Mouse (Mus musculus) midbrain, embryonic 15.5 days (tissue): Measurements from ENCODE around the gene Gipc3. TPM values are rescaled to one million over a fixed set of nuclear protein-coding genes. Genes with fewer than 3 reads are reported as not detected.

Source experiments
- ATAC-seq: fragments of 200-750 bp; cut with Nextera tagmentation; replicated peaks from 2 replicates; pipeline ENCODE4 v1.8.0; 2017; ENCODE audit warnings: moderate TSS enrichment
- H3K27ac ChIP-seq: fragments of 300-500 bp; sonication (generic); 2 replicates; pipeline ENCODE4 v1.5.1; 2015; ENCODE audit warnings: mild to moderate bottlenecking, inconsistent platforms
- H3K27me3 ChIP-seq: fragments of 300-500 bp; sonication (generic); replicated peaks from 2 replicates; pipeline ENCODE4 v1.6.1; 2015; ENCODE audit warnings: inconsistent platforms
- H3K36me3 ChIP-seq: fragments of 300-500 bp; sonication (generic); replicated peaks from 2 replicates; pipeline ENCODE4 v1.6.1; 2015; ENCODE audit warnings: inconsistent platforms
- H3K4me1 ChIP-seq: fragments of 300-500 bp; sonication (generic); 2 replicates; pipeline ENCODE4 v1.6.1; 2015; ENCODE audit warnings: inconsistent platforms
- H3K4me2 ChIP-seq: fragments of 300-500 bp; sonication (generic); 2 replicates; pipeline ENCODE4 v1.6.1; 2015; ENCODE audit warnings: inconsistent platforms, mild to moderate bottlenecking, moderate library complexity
- H3K4me3 ChIP-seq: fragments of 300-500 bp; sonication (generic); 2 replicates; pipeline ENCODE4 v1.5.1; 2015; ENCODE audit warnings: mild to moderate bottlenecking, inconsistent platforms
- H3K9ac ChIP-seq: fragments of 300-500 bp; sonication (generic); 2 replicates; pipeline ENCODE4 v1.6.1; 2015; ENCODE audit warnings: mild to moderate bottlenecking, inconsistent platforms
- H3K9me3 ChIP-seq: fragments of 300-500 bp; sonication (generic); 2 replicates; pipeline ENCODE4 v1.6.1; 2016; ENCODE audit warnings: inconsistent platforms
- WGBS: fragments of 180-500 bp; shearing (Covaris S2); methylation state at CpG from one replicate; pipeline ENCODE4 v1.1.7; 2015; ENCODE audit warnings: mixed read lengths; 5-methylcytosine and 5-hydroxymethylcytosine counted together
- microRNA-seq: library from miRNA; unstranded; fragments of <30 nt; microRNA quantifications from one replicate; pipeline ENCODE4, GENCODE M21; 2016
- polyA plus RNA-seq: library from polyadenylated mRNA; unstranded; fragments of >200 nt; fragmentation: Nextera tagmentation; extraction: Ambion mirVana; gene quantifications from 2 replicates; pipeline ENCODE4 v1.2.1, GENCODE M21; 2015

Gene Gipc3
- polyA plus RNA-seq, 1 experiment from 2014 or later: not detected

- Histone ChIP-seq H3K9me3 (no peaks in the 10 kb centered on the region), H3K4me2 (no peak overlapping the region), H3K36me3 (no peaks in the 10 kb centered on the region), H3K4me3 (no peak overlapping the region; the same call in 1 of the 2 replicates), H3K27me3 (peaks cover 7% of the 10 kb centered on the region), H3K9ac (no peak overlapping the region), H3K27ac (no peak overlapping the region), H3K4me1 (peaks cover 22% of the 10 kb centered on the region)
- ATAC-seq: no peak
- WGBS: 2% methylated on average over 7 of the region's 7 CpGs
Measured at GRCm38 (mm10) chr10:81289278-81289677, 53.8 kb downstream of the Gipc3 start.

GRCm38 (mm10) chr10:81288601-81289000 is 54.5 kb downstream of the Gipc3 start:
- H3K36me3 ChIP-seq: no peaks in the 10 kb centered on the region
- WGBS: 28% methylated on average over 6 of the region's 6 CpGs
- peaks cover 14% of the 10 kb centered on the region for H3K27me3 ChIP-seq
- H3K9ac ChIP-seq: no peak overlapping the region
- peaks cover 16% of the 10 kb centered on the region for H3K4me1 ChIP-seq
- H3K9me3 ChIP-seq: no peaks in the 10 kb centered on the region
- H3K4me3 ChIP-seq: no peak overlapping the region
- no peak overlapping the region for H3K27ac ChIP-seq
- H3K4me2 ChIP-seq: no peak overlapping the region
- no peak for ATAC-seq

- Histone ChIP-seq H3K9me3 (no peaks in the 10 kb centered on the region), H3K36me3 (no peaks in the 10 kb centered on the region), H3K27me3 (peaks cover 14% of the 10 kb centered on the region), H3K9ac (no peak overlapping the region), H3K4me3 (no peak overlapping the region), H3K4me2 (no peak overlapping the region), H3K27ac (no peak overlapping the region), H3K4me1 (peaks cover 16% of the 10 kb centered on the region)
- no peak for ATAC-seq
- 59% methylated on average over 8 of the region's 8 CpGs for WGBS
Measured at GRCm38 (mm10) chr10:81287513-81288157, 55.4 kb downstream of the Gipc3 start.

GRCm38 (mm10) chr10:81286586-81286985 is 56.5 kb downstream of the Gipc3 start:
- WGBS: 51% methylated on average over 6 of the region's 6 CpGs

GRCm38 (mm10) chr10:81285694-81286450 is 57.2 kb downstream of the Gipc3 start:
- peak overlapping the region; percentile 61 for H3K9ac ChIP-seq
- H3K36me3 ChIP-seq: no peaks in the 10 kb centered on the region
- peaks cover 16% of the 10 kb centered on the region for H3K4me1 ChIP-seq
- H3K4me3 ChIP-seq: peak overlapping the region; percentile 51
- WGBS: 2% methylated on average over 54 of the region's 54 CpGs
- peak; percentile 75 for ATAC-seq
- H3K4me2 ChIP-seq: peak overlapping the region; percentile 93
- no peaks in the 10 kb centered on the region for H3K9me3 ChIP-seq
- H3K27ac ChIP-seq: no peak overlapping the region
- peaks cover 14% of the 10 kb centered on the region for H3K27me3 ChIP-seq

More at GRCm38 (mm10) chr10:81286586-81286985, 56.5 kb downstream of the Gipc3 start:
- peaks cover 16% of the 10 kb centered on the region for H3K4me1 ChIP-seq
- no peak overlapping the region for H3K27ac ChIP-seq
- no peak overlapping the region for H3K4me2 ChIP-seq
- no peak overlapping the region for H3K9ac ChIP-seq
- peaks cover 14% of the 10 kb centered on the region for H3K27me3 ChIP-seq
- no peaks in the 10 kb centered on the region for H3K9me3 ChIP-seq
- no peaks in the 10 kb centered on the region for H3K36me3 ChIP-seq
- no peak overlapping the region for H3K4me3 ChIP-seq
- no peak for ATAC-seq

Small RNA genes lying within 50 kb of the gene (microRNA-seq; reads per million reads assigned to microRNA genes)
- 0.55 reads per million for gene Mir6913

Other genes starting within 250 kb of the Gipc3 start
- gene Creb3l3, start 244.4 kb downstream of the Gipc3 start, polyA plus RNA-seq: 0.36 and 0.48 TPM in 2 replicates
- 258 and 270 TPM in 2 replicates for gene Map2k2, start 237.4 kb downstream of the Gipc3 start, polyA plus RNA-seq
- gene Zbtb7a, start 208.0 kb downstream of the Gipc3 start, polyA plus RNA-seq: 16.2 and 16.7 TPM in 2 replicates
- 59.2 and 66.3 TPM in 2 replicates for gene Pias4, start 175.3 kb downstream of the Gipc3 start, polyA plus RNA-seq
- gene Eef2, start 166.6 kb downstream of the Gipc3 start, polyA plus RNA-seq: 588 and 606 TPM in 2 replicates
- 66.3 and 67.3 TPM in 2 replicates for gene Dapk3, start 160.3 kb downstream of the Gipc3 start, polyA plus RNA-seq
- gene 4930442H23Rik, start 159.4 kb downstream of the Gipc3 start, polyA plus RNA-seq: not detected in 2 replicates
- 0.14 TPM in 1 of 2 replicates, not detected in the other for gene Nmrk2, start 141.2 kb downstream of the Gipc3 start, polyA plus RNA-seq
- gene Atcay, start 112.4 kb downstream of the Gipc3 start, polyA plus RNA-seq: 95.3 and 96.7 TPM in 2 replicates
- gene Zfr2, start 110.1 kb downstream of the Gipc3 start, polyA plus RNA-seq: 35.4 and 37.2 TPM in 2 replicates
- 37.2 and 40.1 TPM in 2 replicates for gene Matk, start 90.3 kb downstream of the Gipc3 start, polyA plus RNA-seq
- 124 and 126 TPM in 2 replicates for gene Mrpl54, start 76.3 kb downstream of the Gipc3 start, polyA plus RNA-seq
- gene Apba3, start 76.3 kb downstream of the Gipc3 start, polyA plus RNA-seq: 36.4 and 38.5 TPM in 2 replicates
- gene Tjp3, start 51.7 kb downstream of the Gipc3 start, polyA plus RNA-seq: 6.9 and 8.0 TPM in 2 replicates
- gene Pip5k1c, start 50.3 kb downstream of the Gipc3 start, polyA plus RNA-seq: 154 and 159 TPM in 2 replicates
- 35.8 and 38.3 TPM in 2 replicates for gene Cactin, start 22.2 kb downstream of the Gipc3 start, polyA plus RNA-seq
- 5.7 and 6.2 TPM in 2 replicates for gene Tbxa2r, start 14.5 kb downstream of the Gipc3 start, polyA plus RNA-seq
- 26.6 and 29.9 TPM in 2 replicates for gene Hmg20b, start 7.2 kb upstream of the Gipc3 start, polyA plus RNA-seq
- gene Mfsd12, start 14.2 kb upstream of the Gipc3 start, polyA plus RNA-seq: 19.7 and 22.5 TPM in 2 replicates
- 1.1 TPM in 2 replicates for gene 4930404N11Rik, start 22.6 kb upstream of the Gipc3 start, polyA plus RNA-seq
- 153 and 159 TPM in 2 replicates for gene Fzr1, start 35.2 kb upstream of the Gipc3 start, polyA plus RNA-seq
- 90.4 and 92.6 TPM in 2 replicates for gene Dohh, start 41.2 kb upstream of the Gipc3 start, polyA plus RNA-seq
- gene Gm48551, start 41.2 kb upstream of the Gipc3 start, polyA plus RNA-seq: 8.4 and 9.3 TPM in 2 replicates
- gene Gm48552, start 45.7 kb upstream of the Gipc3 start, polyA plus RNA-seq: 2.7 and 3.3 TPM in 2 replicates
- 1.4 and 1.6 TPM in 2 replicates for gene Smim24, start 49.8 kb upstream of the Gipc3 start, polyA plus RNA-seq
- 18.1 and 22.8 TPM in 2 replicates for gene Nfic, start 112.4 kb upstream of the Gipc3 start, polyA plus RNA-seq
- 106 and 109 TPM in 2 replicates for gene Celf5, start 139.4 kb upstream of the Gipc3 start, polyA plus RNA-seq
- gene Ncln, start 153.1 kb upstream of the Gipc3 start, polyA plus RNA-seq: 69.7 and 73.8 TPM in 2 replicates
- gene S1pr4, start 156.9 kb upstream of the Gipc3 start, polyA plus RNA-seq: 0.71 and 1.2 TPM in 2 replicates
- gene Gna15, start 181.0 kb upstream of the Gipc3 start, polyA plus RNA-seq: 0.96 and 1.1 TPM in 2 replicates
- 100 and 101 TPM in 2 replicates for gene Gna11, start 201.9 kb upstream of the Gipc3 start, polyA plus RNA-seq
- 802 and 851 TPM in 2 replicates for gene Aes, start 216.2 kb upstream of the Gipc3 start, polyA plus RNA-seq
- 57.4 and 58.8 TPM in 2 replicates for gene Tle2, start 231.3 kb upstream of the Gipc3 start, polyA plus RNA-seq